Mouse (Mus musculus): ENCODE data around the gene Trpm8. TPM values are rescaled to one million over a fixed set of nuclear protein-coding genes. Genes with fewer than 3 reads are reported as not detected.

Trpm8 gene
- polyA plus RNA-seq (2016; fragmentation: Nextera tagmentation; extraction: Ambion mirVana), result not detected in 2 replicates

GRCm38 (mm10) chr1:88277098-88277817 lies at the start of gene Trpm8, which contains the start of gene Hjurp:
Gene Trpm8, plus strand, starts transcription at chr1:88277661.
Gene Hjurp, minus strand, starts transcription at chr1:88277633.
- ATAC-seq (ENCODE audit: low FRiP score), result peak; percentile 96

GRCm38 (mm10) chr1:88228121-88228520 lies 49.3 kb upstream of the Trpm8 start:
- no peak overlapping the region for H3K4me2 ChIP-seq (replicated peaks)
- ATAC-seq (ENCODE audit: low FRiP score), result no peak
- H3K9ac ChIP-seq, result no peak overlapping the region
- H3K27ac ChIP-seq, result no peak overlapping the region
- no peaks in the 10 kb centered on the region for H3K4me1 ChIP-seq
- no peaks in the 10 kb centered on the region for H3K36me3 ChIP-seq
- H3K27me3 ChIP-seq, result no peaks in the 10 kb centered on the region
- H3K4me3 ChIP-seq, result no peak overlapping the region
- H3K9me3 ChIP-seq (replicated peaks), result peaks cover 79% of the 10 kb centered on the region
- WGBS, result 70% methylated on average over 7 of the region's 7 CpGs

More at GRCm38 (mm10) chr1:88277098-88277817, at the start of gene Trpm8, which contains the start of gene Hjurp:
- peak within 1 kb of the TSS; percentile 57 for H3K4me2 ChIP-seq (replicated peaks)
- no peaks in the 10 kb centered on the region for H3K27me3 ChIP-seq
- peaks cover 19% of the 10 kb centered on the region for H3K4me1 ChIP-seq
- peaks cover 4% of the 10 kb centered on the region for H3K9me3 ChIP-seq (replicated peaks)
- H3K9ac ChIP-seq, result peak within 1 kb of the TSS; percentile 67
- 1% methylated on average over 50 of the region's 50 CpGs for WGBS
- H3K36me3 ChIP-seq, result peaks cover 24% of the 10 kb centered on the region
- peak within 1 kb of the TSS; percentile 63 for H3K27ac ChIP-seq
- peak within 1 kb of the TSS; percentile 47 for H3K4me3 ChIP-seq

GRCm38 (mm10) chr1:88229566-88229965 lies 47.9 kb upstream of the Trpm8 start:
- 79% methylated on average over 3 of the region's 3 CpGs for WGBS
- H3K4me2 ChIP-seq (replicated peaks), result no peak overlapping the region
- H3K27ac ChIP-seq, result no peak overlapping the region
- no peak for ATAC-seq (ENCODE audit: low FRiP score)
- H3K27me3 ChIP-seq, result no peaks in the 10 kb centered on the region
- no peak overlapping the region for H3K9ac ChIP-seq
- no peak overlapping the region for H3K4me3 ChIP-seq
- peaks cover 93% of the 10 kb centered on the region for H3K9me3 ChIP-seq (replicated peaks)
- no peaks in the 10 kb centered on the region for H3K4me1 ChIP-seq
- H3K36me3 ChIP-seq, result no peaks in the 10 kb centered on the region

GRCm38 (mm10) chr1:88229986-88230385 lies 47.5 kb upstream of the Trpm8 start:
- no peak for ATAC-seq (ENCODE audit: low FRiP score)
- H3K4me1 ChIP-seq, result no peaks in the 10 kb centered on the region
- no peak overlapping the region for H3K9ac ChIP-seq
- WGBS, result 83% methylated on average over 5 of the region's 5 CpGs
- H3K4me3 ChIP-seq, result no peak overlapping the region
- no peaks in the 10 kb centered on the region for H3K27me3 ChIP-seq
- H3K4me2 ChIP-seq (replicated peaks), result no peak overlapping the region
- H3K27ac ChIP-seq, result no peak overlapping the region
- peaks cover 97% of the 10 kb centered on the region for H3K9me3 ChIP-seq (replicated peaks)
- H3K36me3 ChIP-seq, result no peaks in the 10 kb centered on the region

GRCm38 (mm10) chr1:88230421-88230820 lies 47.0 kb upstream of the Trpm8 start:
- Histone ChIP-seq H3K27me3 (no peaks in the 10 kb centered on the region), H3K27ac (no peak overlapping the region), H3K9ac (no peak overlapping the region), H3K4me1 (no peaks in the 10 kb centered on the region), H3K4me2 (replicated peaks) (no peak overlapping the region), H3K36me3 (no peaks in the 10 kb centered on the region), H3K9me3 (replicated peaks) (peaks cover 100% of the 10 kb centered on the region), H3K4me3 (no peak overlapping the region)
- 75% methylated on average over 7 of the region's 7 CpGs for WGBS
- ATAC-seq (ENCODE audit: low FRiP score), result no peak

- H3K9ac ChIP-seq, result no peak overlapping the region
- WGBS, result 73% methylated on average over 6 of the region's 6 CpGs
Observed at GRCm38 (mm10) chr1:88230981-88231802, 46.3 kb upstream of the Trpm8 start.

GRCm38 (mm10) chr1:88231803-88232499 lies 45.5 kb upstream of the Trpm8 start:
- 68% methylated on average over 7 of the region's 7 CpGs for WGBS
- Histone ChIP-seq H3K36me3 (no peaks in the 10 kb centered on the region), H3K27ac (no peak overlapping the region), H3K27me3 (no peaks in the 10 kb centered on the region), H3K4me1 (no peaks in the 10 kb centered on the region), H3K4me2 (replicated peaks) (no peak overlapping the region), H3K4me3 (no peak overlapping the region), H3K9ac (no peak overlapping the region), H3K9me3 (replicated peaks) (peaks cover 97% of the 10 kb centered on the region)
- no peak for ATAC-seq (ENCODE audit: low FRiP score)

More at GRCm38 (mm10) chr1:88230981-88231802, 46.3 kb upstream of the Trpm8 start:
- no peak for ATAC-seq (ENCODE audit: low FRiP score)
- no peak overlapping the region for H3K4me3 ChIP-seq
- no peaks in the 10 kb centered on the region for H3K27me3 ChIP-seq
- H3K4me2 ChIP-seq (replicated peaks), result no peak overlapping the region
- H3K4me1 ChIP-seq, result no peaks in the 10 kb centered on the region
- no peak overlapping the region for H3K27ac ChIP-seq
- no peaks in the 10 kb centered on the region for H3K36me3 ChIP-seq
- H3K9me3 ChIP-seq (replicated peaks), result peaks cover 100% of the 10 kb centered on the region

- Histone ChIP-seq H3K9ac (no peak overlapping the region), H3K27me3 (no peaks in the 10 kb centered on the region), H3K4me1 (no peaks in the 10 kb centered on the region), H3K9me3 (replicated peaks) (peaks cover 97% of the 10 kb centered on the region), H3K27ac (no peak overlapping the region), H3K36me3 (no peaks in the 10 kb centered on the region), H3K4me3 (no peak overlapping the region), H3K4me2 (replicated peaks) (no peak overlapping the region)
- 54% methylated on average over 3 of the region's 3 CpGs for WGBS
- no peak for ATAC-seq (ENCODE audit: low FRiP score)
Observed at GRCm38 (mm10) chr1:88232664-88233380, 44.6 kb upstream of the Trpm8 start.

GRCm38 (mm10) chr1:88233421-88234247 lies 43.8 kb upstream of the Trpm8 start:
- Histone ChIP-seq H3K36me3 (no peaks in the 10 kb centered on the region), H3K4me2 (replicated peaks) (no peak overlapping the region), H3K27ac (no peak overlapping the region), H3K4me1 (no peaks in the 10 kb centered on the region), H3K27me3 (no peaks in the 10 kb centered on the region), H3K9ac (no peak overlapping the region), H3K9me3 (replicated peaks) (peaks cover 97% of the 10 kb centered on the region), H3K4me3 (no peak overlapping the region)
- 68% methylated on average over 14 of the region's 14 CpGs for WGBS
- ATAC-seq (ENCODE audit: low FRiP score), result 0 out of 2 replicates have a peak, but pooled peaks have one; percentile 12

GRCm38 (mm10) chr1:88234248-88234610 lies 43.2 kb upstream of the Trpm8 start:
- H3K4me2 ChIP-seq (replicated peaks), result no peak overlapping the region
- H3K9me3 ChIP-seq (replicated peaks), result peaks cover 97% of the 10 kb centered on the region
- ATAC-seq (ENCODE audit: low FRiP score), result no peak
- no peak overlapping the region for H3K27ac ChIP-seq
- H3K4me3 ChIP-seq, result no peak overlapping the region
- H3K36me3 ChIP-seq, result no peaks in the 10 kb centered on the region
- H3K4me1 ChIP-seq, result no peaks in the 10 kb centered on the region
- 66% methylated on average over 4 of the region's 4 CpGs for WGBS
- H3K9ac ChIP-seq, result no peak overlapping the region
- no peaks in the 10 kb centered on the region for H3K27me3 ChIP-seq

GRCm38 (mm10) chr1:88234646-88235045 lies 42.8 kb upstream of the Trpm8 start:
- Histone ChIP-seq H3K27me3 (no peaks in the 10 kb centered on the region), H3K9ac (no peak overlapping the region), H3K9me3 (replicated peaks) (peaks cover 97% of the 10 kb centered on the region), H3K4me1 (no peaks in the 10 kb centered on the region), H3K4me3 (no peak overlapping the region), H3K4me2 (replicated peaks) (no peak overlapping the region), H3K27ac (no peak overlapping the region), H3K36me3 (no peaks in the 10 kb centered on the region)
- WGBS, result 45% methylated on average over 5 of the region's 5 CpGs
- ATAC-seq (ENCODE audit: low FRiP score), result 0 out of 2 replicates have a peak, but pooled peaks have one; percentile 2
